Mouse (Mus musculus) limb, embryonic 11.5 days (tissue): ENCODE measurements at regions not wholly inside any gene's neighbourhood (a gene's known extent, or its start where the extent isn't known, plus 50 kb on each side); places are given as distances from the start of the nearest gene placed in this dataset.
A peak's percentile ranks its signal among the peaks of the same experiment; 100 is the strongest.

Source experiments
- ATAC-seq: fragments of 200-750 bp; cut with Nextera tagmentation; 2 replicates; pipeline ENCODE4 v1.8.0; 2017; ENCODE audit warnings: low read depth; ENCODE audit not compliant: insufficient number of reproducible peaks, low FRiP score, low TSS enrichment
- DNase-seq: peaks from one replicate; pipeline ENCODE4 v3.0.0-alpha.2; 2015; ENCODE audit warnings: low spot score
- H3K27ac ChIP-seq: fragments of 300-500 bp; sonication (generic); replicated peaks from 2 replicates; pipeline ENCODE4 v1.5.1; 2014; ENCODE audit warnings: low read depth, mild to moderate bottlenecking, low read length
- H3K27me3 ChIP-seq: fragments of 300-500 bp; sonication (generic); 2 replicates; pipeline ENCODE4 v1.6.1; 2014; ENCODE audit warnings: mild to moderate bottlenecking, low read length, mixed read lengths; ENCODE audit not compliant: control insufficient read depth, insufficient read depth
- H3K36me3 ChIP-seq: fragments of 300-500 bp; sonication (generic); 2 replicates; pipeline ENCODE4 v1.6.1; 2014; ENCODE audit warnings: mild to moderate bottlenecking, low read length, moderate library complexity, mixed read lengths; ENCODE audit not compliant: control insufficient read depth, insufficient read depth
- H3K4me1 ChIP-seq: fragments of 300-500 bp; sonication (generic); 2 replicates; pipeline ENCODE4 v1.6.1; 2014; ENCODE audit warnings: low read length, mixed read lengths; ENCODE audit not compliant: control insufficient read depth, insufficient read depth
- H3K4me2 ChIP-seq: fragments of 300-500 bp; sonication (generic); 2 replicates; pipeline ENCODE4 v1.6.1; 2014; ENCODE audit warnings: low read depth, mild to moderate bottlenecking, moderate library complexity; ENCODE audit not compliant: severe bottlenecking
- H3K4me3 ChIP-seq: fragments of 300-500 bp; sonication (generic); 2 replicates; pipeline ENCODE4 v1.5.1; 2014; ENCODE audit warnings: low read depth, low read length
- H3K9ac ChIP-seq: fragments of 300-500 bp; sonication (generic); 2 replicates; pipeline ENCODE4 v1.6.1; 2014; ENCODE audit warnings: mild to moderate bottlenecking, low read length
- H3K9me3 ChIP-seq: fragments of 300-500 bp; sonication (generic); 2 replicates; pipeline ENCODE4 v1.6.1; 2016; ENCODE audit warnings: low read length; ENCODE audit not compliant: control insufficient read depth
- WGBS: fragments of 180-500 bp; shearing (Covaris S2); extraction: QIAGEN DNeasy Blood & Tissue Kit; methylation state at CpG from one replicate; pipeline ENCODE4 v1.1.7; 2014; 5-methylcytosine and 5-hydroxymethylcytosine counted together

- ATAC-seq (no peak), DNase-seq (no peak)
- Histone ChIP-seq H3K9ac (no peak overlapping the region), H3K4me3 (no peak overlapping the region), H3K27me3 (no peaks in the 10 kb centered on the region), H3K4me1 (no peaks in the 10 kb centered on the region), H3K4me2 (no peak overlapping the region), H3K36me3 (no peaks in the 10 kb centered on the region), H3K9me3 (no peaks in the 10 kb centered on the region), H3K27ac (no peak overlapping the region)
- WGBS, result 91% methylated on average over 4 of the region's 4 CpGs
These were observed 56.2 kb upstream of the Ky start for GRCm38 (mm10) chr9:102449366-102449765.

- Histone ChIP-seq H3K4me1 (no peaks in the 10 kb centered on the region), H3K27ac (no peak overlapping the region), H3K4me3 (no peak overlapping the region), H3K9me3 (no peaks in the 10 kb centered on the region), H3K9ac (no peak overlapping the region), H3K4me2 (no peak overlapping the region), H3K36me3 (no peaks in the 10 kb centered on the region), H3K27me3 (no peaks in the 10 kb centered on the region)
- WGBS, result 61% methylated on average over 2 of the region's 2 CpGs
- ATAC-seq (no peak), DNase-seq (no peak)
These were observed 59.5 kb upstream of the Ky start for GRCm38 (mm10) chr9:102446066-102446465.

GRCm38 (mm10) chr9:102442198-102442842 is 63.2 kb upstream of the Ky start:
- Histone ChIP-seq H3K27ac (no peak overlapping the region), H3K27me3 (no peaks in the 10 kb centered on the region), H3K36me3 (no peaks in the 10 kb centered on the region), H3K9ac (no peak overlapping the region), H3K4me1 (no peaks in the 10 kb centered on the region), H3K4me2 (no peak overlapping the region), H3K9me3 (no peaks in the 10 kb centered on the region), H3K4me3 (no peak overlapping the region)
- ATAC-seq (no peak), DNase-seq (no peak)
- 82% methylated on average over 11 of the region's 11 CpGs for WGBS

GRCm38 (mm10) chr9:102437641-102438040 is 67.9 kb upstream of the Ky start:
- H3K27me3 ChIP-seq, result no peaks in the 10 kb centered on the region
- no peak overlapping the region for H3K27ac ChIP-seq
- H3K4me2 ChIP-seq, result no peak overlapping the region
- DNase-seq (no peak), ATAC-seq (no peak)
- no peaks in the 10 kb centered on the region for H3K36me3 ChIP-seq
- no peaks in the 10 kb centered on the region for H3K4me1 ChIP-seq
- no peak overlapping the region for H3K4me3 ChIP-seq
- H3K9ac ChIP-seq, result no peak overlapping the region
- H3K9me3 ChIP-seq, result no peaks in the 10 kb centered on the region
- 91% methylated on average over 3 of the region's 3 CpGs for WGBS

- WGBS, result 81% methylated on average over 5 of the region's 5 CpGs
- Histone ChIP-seq H3K9ac (no peak overlapping the region), H3K9me3 (no peaks in the 10 kb centered on the region), H3K4me1 (no peaks in the 10 kb centered on the region), H3K4me3 (no peak overlapping the region), H3K27ac (no peak overlapping the region), H3K27me3 (no peaks in the 10 kb centered on the region), H3K4me2 (no peak overlapping the region), H3K36me3 (no peaks in the 10 kb centered on the region)
- no peak for ATAC-seq
- DNase-seq, result peak; percentile 40
These were observed 69.2 kb upstream of the Ky start for GRCm38 (mm10) chr9:102436378-102436777.

- Histone ChIP-seq H3K4me3 (no peak overlapping the region), H3K4me1 (peaks cover 16% of the 10 kb centered on the region), H3K27me3 (peaks cover 8% of the 10 kb centered on the region; the same call in 1 of the 2 replicates), H3K4me2 (no peak overlapping the region), H3K9me3 (no peaks in the 10 kb centered on the region), H3K9ac (no peak overlapping the region), H3K27ac (no peak overlapping the region), H3K36me3 (no peaks in the 10 kb centered on the region)
- 89% methylated on average over 5 of the region's 5 CpGs for whole genome bisulfite sequencing
- DNase-seq (no peak), ATAC-seq (no peak)
These were observed 73.5 kb upstream of the Ephb1 start for GRCm38 (mm10) chr9:102428031-102428430.

- Histone ChIP-seq H3K36me3 (no peaks in the 10 kb centered on the region), H3K4me3 (no peak overlapping the region), H3K4me2 (peak overlapping the region; percentile 34; the same call in 1 of the 2 replicates), H3K9ac (0 out of 2 replicates have a peak overlapping the region, but pooled peaks have one; percentile 27), H3K27me3 (peaks cover 5% of the 10 kb centered on the region; the same call in 1 of the 2 replicates), H3K9me3 (no peaks in the 10 kb centered on the region), H3K4me1 (peaks cover 18% of the 10 kb centered on the region), H3K27ac (no peak overlapping the region)
- ATAC-seq, result no peak
- WGBS, result 59% methylated on average over 11 of the region's 11 CpGs
- no peak for DNase-seq
These were observed 70.3 kb upstream of the Ephb1 start for GRCm38 (mm10) chr9:102424672-102425345.

GRCm38 (mm10) chr9:102423919-102424671 is 69.6 kb upstream of the Ephb1 start:
- ATAC-seq, result peak; percentile 79
- peaks cover 18% of the 10 kb centered on the region for H3K4me1 ChIP-seq
- H3K9ac ChIP-seq, result peak overlapping the region; percentile 56

More at GRCm38 (mm10) chr9:102423919-102424671, 69.6 kb upstream of the Ephb1 start:
- peak; percentile 78 for DNase-seq
- H3K9me3 ChIP-seq, result no peaks in the 10 kb centered on the region
- H3K4me2 ChIP-seq, result peak overlapping the region; percentile 34
- 6% methylated on average over 20 of the region's 20 CpGs for WGBS
- 0 out of 2 replicates have a peak overlapping the region, but pooled peaks have one; percentile 3 for H3K4me3 ChIP-seq
- H3K36me3 ChIP-seq, result no peaks in the 10 kb centered on the region
- peak overlapping the region; percentile 86 for H3K27ac ChIP-seq
- H3K27me3 ChIP-seq, result peaks cover 5% of the 10 kb centered on the region; the same call in 1 of the 2 replicates
